Mouse (Mus musculus) heart, adult 2 months (tissue): ENCODE data around the gene Lhx2.

Experiments
- CTCF ChIP-seq: fragments of 200-600 bp; IDR thresholded peaks from 2 replicates; pipeline ENCODE4 v1.8.1; 2022; ENCODE audit warnings: antibody characterized with exemption, mild to moderate bottlenecking, moderate library complexity
- POLR2A ChIP-seq: fragments of 200-500 bp; IDR thresholded peaks from 2 replicates; pipeline ENCODE4 v1.6.1; 2011; ENCODE audit warnings: mild to moderate bottlenecking, low read depth, low read length, control low read depth; ENCODE audit not compliant: insufficient read depth

GRCm38 (mm10) chr2:38397306-38397705 is 58.2 kb downstream of the Lhx2 start:
- TF ChIP-seq CTCF (no peak), POLR2A (no peak)
